Mouse (Mus musculus): ENCODE measurements around the gene F7. TPM values are rescaled to one million over a fixed set of nuclear protein-coding genes. Genes with fewer than 3 reads are reported as not detected.

F7 gene
- polyA plus RNA-seq (2012), result 0.04 TPM in 1 of 2 replicates, not detected in the other

DNA sequence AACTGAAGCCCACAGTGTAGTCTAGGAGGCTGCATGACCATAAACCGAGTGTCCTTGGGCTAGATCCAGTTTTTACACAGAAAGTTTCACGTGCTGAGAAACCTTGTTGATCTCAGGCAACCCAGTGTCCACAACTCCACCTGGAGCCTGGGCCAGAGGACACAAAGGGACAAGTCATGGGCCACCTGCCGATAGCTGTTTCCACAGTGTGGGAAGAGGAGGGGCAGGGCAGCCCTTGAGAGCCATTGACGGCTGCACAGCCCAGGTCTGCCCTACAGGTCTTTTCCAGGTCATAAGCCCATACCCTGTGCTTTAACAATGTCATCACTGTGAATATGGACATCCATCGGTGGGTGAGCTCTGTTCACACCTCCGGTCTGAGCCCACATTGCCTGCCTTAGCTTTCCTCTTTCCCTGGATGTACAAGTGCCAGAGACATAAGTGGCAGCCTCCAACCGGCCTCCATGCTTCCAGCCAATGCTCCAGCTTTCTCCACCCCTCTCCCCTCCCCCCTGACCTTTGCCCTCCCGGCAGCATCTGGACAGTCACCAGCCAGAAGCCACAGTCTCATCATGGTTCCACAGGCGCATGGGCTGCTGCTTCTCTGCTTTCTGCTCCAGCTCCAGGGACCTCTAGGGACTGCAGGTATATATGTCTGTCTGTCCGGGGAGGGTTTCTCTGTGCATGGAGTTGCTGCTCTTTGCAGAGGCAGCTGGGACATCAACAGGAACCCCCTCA lies at the start of gene F7:
F7 (plus strand) TSS at position 548 of the 738 bp plus-strand sequence.
- Histone ChIP-seq H3K4me1 (ENCODE audit: control insufficient read depth) (no peaks in the 10 kb centered on the region), H3K4me3 (replicated peaks) (no peak within 1 kb of the TSS), H3K27me3 (ENCODE audit: control insufficient read depth) (no peaks in the 10 kb centered on the region), H3K36me3 (ENCODE audit: control insufficient read depth) (no peaks in the 10 kb centered on the region), H3K9me3 (ENCODE audit: control insufficient read depth, low read length) (no peaks in the 10 kb centered on the region)
- TF ChIP-seq TAL1 (IDR thresholded peaks at IDR 0.05; ENCODE audit: low read length) (no peak), GATA1 (IDR thresholded peaks at IDR 0.05; ENCODE audit: low read length) (no peak)

DNA sequence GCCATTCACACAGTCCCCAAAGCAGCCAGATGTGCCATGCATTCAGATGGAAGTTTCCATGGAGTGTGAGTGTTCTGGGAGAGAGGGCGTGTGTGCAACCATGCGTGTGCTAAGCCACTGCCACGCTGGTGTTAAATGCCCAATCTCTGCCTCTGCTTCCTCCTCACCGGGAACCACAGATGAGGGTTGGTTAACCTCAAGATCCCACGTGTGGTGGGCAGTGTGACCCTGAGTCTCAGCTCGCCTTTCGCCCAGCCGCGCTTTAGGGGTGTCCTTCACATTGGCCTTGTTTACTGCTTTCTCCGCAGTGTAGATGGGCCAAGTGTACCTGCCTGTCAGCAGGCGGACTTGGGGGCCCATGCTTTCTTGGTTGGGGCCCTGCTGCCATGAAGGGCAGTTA lies 49.5 kb upstream of the F7 start:
- no peak for TF ChIP-seq TAL1 (IDR thresholded peaks at IDR 0.05; ENCODE audit: low read length)
- no peak for TF ChIP-seq GATA1 (IDR thresholded peaks at IDR 0.05; ENCODE audit: low read length)
- Histone ChIP-seq H3K4me3 (replicated peaks) (no peak overlapping the region), H3K9me3 (ENCODE audit: control insufficient read depth, low read length) (no peaks in the 10 kb centered on the region), H3K36me3 (ENCODE audit: control insufficient read depth) (no peaks in the 10 kb centered on the region), H3K27me3 (ENCODE audit: control insufficient read depth) (peaks cover 7% of the 10 kb centered on the region), H3K4me1 (ENCODE audit: control insufficient read depth) (no peaks in the 10 kb centered on the region)

DNA sequence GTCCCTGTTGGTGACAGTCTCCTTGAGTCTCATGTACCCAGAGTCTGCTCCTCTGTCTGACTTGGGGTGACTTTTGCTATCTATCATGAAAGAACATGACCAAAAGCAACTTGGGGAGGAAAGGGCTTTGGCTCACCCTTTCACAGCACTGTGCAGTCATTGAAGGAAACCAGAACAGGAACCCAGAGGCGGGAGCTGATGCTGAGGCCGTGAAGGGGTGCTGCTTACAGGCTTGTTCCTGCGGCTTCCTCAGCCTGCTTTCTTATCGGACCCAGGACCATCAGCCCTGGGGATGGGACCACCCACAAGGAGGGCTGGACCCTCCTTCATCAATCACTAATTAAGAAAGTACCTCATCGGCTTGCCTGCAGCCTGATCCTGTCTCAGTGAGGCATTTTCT lies 49.1 kb upstream of the F7 start:
- TF ChIP-seq GATA1 (IDR thresholded peaks at IDR 0.05; ENCODE audit: low read length) (no peak), TAL1 (IDR thresholded peaks at IDR 0.05; ENCODE audit: low read length) (no peak)
- H3K36me3 ChIP-seq (ENCODE audit: control insufficient read depth), result no peaks in the 10 kb centered on the region
- H3K4me3 ChIP-seq (replicated peaks), result no peak overlapping the region
- H3K9me3 ChIP-seq (ENCODE audit: control insufficient read depth, low read length), result no peaks in the 10 kb centered on the region
- H3K4me1 ChIP-seq (ENCODE audit: control insufficient read depth), result no peaks in the 10 kb centered on the region
- peaks cover 7% of the 10 kb centered on the region for H3K27me3 ChIP-seq (ENCODE audit: control insufficient read depth)

DNA sequence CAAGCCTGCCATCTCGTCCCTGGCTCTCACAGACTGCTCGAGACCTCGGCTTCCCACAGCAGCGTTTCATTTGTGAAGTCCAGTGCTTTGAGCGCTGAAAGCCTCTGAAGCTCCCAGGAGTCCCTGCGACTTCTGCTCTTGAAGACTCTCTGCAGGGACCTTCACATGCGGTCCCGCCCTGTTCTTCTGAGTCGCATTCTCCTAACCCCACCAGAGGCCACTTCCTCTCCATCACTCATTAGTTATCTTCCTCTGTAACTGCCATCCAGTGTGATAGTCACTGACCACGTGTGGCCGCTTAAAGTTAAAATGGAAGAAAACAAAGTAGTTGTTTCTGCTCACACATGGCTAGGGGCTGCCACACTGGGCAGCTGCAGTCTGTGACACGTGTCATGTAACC lies 48.5 kb upstream of the F7 start:
- Histone ChIP-seq H3K27me3 (ENCODE audit: control insufficient read depth) (peaks cover 7% of the 10 kb centered on the region), H3K4me1 (ENCODE audit: control insufficient read depth) (no peaks in the 10 kb centered on the region), H3K4me3 (replicated peaks) (no peak overlapping the region), H3K36me3 (ENCODE audit: control insufficient read depth) (no peaks in the 10 kb centered on the region), H3K9me3 (ENCODE audit: control insufficient read depth, low read length) (no peaks in the 10 kb centered on the region)
- TF ChIP-seq GATA1 (IDR thresholded peaks at IDR 0.05; ENCODE audit: low read length), result no peak
- no peak for TF ChIP-seq TAL1 (IDR thresholded peaks at IDR 0.05; ENCODE audit: low read length)

DNA sequence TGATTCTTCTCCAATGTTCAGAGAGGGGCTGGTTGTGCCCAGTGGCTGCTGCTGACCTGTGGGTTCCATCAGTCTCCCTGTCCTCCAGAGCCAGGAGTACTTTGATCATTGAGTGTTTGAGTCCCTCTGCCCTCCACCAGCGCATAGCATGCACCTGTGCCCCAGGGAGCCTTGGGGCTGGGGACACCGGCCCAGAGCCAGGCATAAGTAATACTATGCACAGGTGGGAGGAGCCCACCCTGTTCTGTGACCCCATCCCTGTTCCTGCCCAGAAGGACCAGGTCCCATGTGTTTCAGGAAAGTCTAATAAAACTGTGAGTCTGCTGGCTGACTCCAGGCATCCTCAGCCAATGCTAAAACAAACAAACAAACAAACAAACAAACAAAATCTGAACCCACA lies 47.5 kb upstream of the F7 start:
- H3K9me3 ChIP-seq (ENCODE audit: control insufficient read depth, low read length), result no peaks in the 10 kb centered on the region
- no peak overlapping the region for H3K4me3 ChIP-seq (replicated peaks)
- no peaks in the 10 kb centered on the region for H3K4me1 ChIP-seq (ENCODE audit: control insufficient read depth)
- TF ChIP-seq GATA1 (IDR thresholded peaks at IDR 0.05; ENCODE audit: low read length) (no peak), TAL1 (IDR thresholded peaks at IDR 0.05; ENCODE audit: low read length) (no peak)
- H3K27me3 ChIP-seq (ENCODE audit: control insufficient read depth), result peaks cover 7% of the 10 kb centered on the region
- H3K36me3 ChIP-seq (ENCODE audit: control insufficient read depth), result no peaks in the 10 kb centered on the region

DNA sequence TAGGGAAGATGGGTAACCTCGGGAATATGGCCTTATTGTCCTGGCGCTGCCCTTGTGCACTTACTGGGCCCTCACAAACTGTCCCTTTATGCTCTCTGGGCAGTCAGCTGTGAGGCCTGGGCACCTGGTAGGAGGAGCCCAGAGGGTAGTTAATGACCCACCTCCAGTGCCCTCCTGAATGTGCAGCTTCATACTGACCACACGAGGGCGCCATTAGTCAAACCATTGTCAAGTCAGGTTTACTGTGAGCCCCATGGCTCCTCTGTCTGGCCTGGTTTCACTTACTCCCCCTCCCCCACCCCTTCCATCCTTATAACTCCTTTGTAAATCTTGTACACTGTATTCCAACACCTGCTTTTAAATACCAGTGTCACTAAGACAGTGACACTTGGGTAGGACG lies 47.1 kb upstream of the F7 start:
- Histone ChIP-seq H3K9me3 (ENCODE audit: control insufficient read depth, low read length) (no peaks in the 10 kb centered on the region), H3K4me3 (replicated peaks) (no peak overlapping the region), H3K36me3 (ENCODE audit: control insufficient read depth) (no peaks in the 10 kb centered on the region), H3K4me1 (ENCODE audit: control insufficient read depth) (no peaks in the 10 kb centered on the region), H3K27me3 (ENCODE audit: control insufficient read depth) (peaks cover 7% of the 10 kb centered on the region)
- TF ChIP-seq GATA1 (IDR thresholded peaks at IDR 0.05; ENCODE audit: low read length), result no peak
- TF ChIP-seq TAL1 (IDR thresholded peaks at IDR 0.05; ENCODE audit: low read length), result no peak

DNA sequence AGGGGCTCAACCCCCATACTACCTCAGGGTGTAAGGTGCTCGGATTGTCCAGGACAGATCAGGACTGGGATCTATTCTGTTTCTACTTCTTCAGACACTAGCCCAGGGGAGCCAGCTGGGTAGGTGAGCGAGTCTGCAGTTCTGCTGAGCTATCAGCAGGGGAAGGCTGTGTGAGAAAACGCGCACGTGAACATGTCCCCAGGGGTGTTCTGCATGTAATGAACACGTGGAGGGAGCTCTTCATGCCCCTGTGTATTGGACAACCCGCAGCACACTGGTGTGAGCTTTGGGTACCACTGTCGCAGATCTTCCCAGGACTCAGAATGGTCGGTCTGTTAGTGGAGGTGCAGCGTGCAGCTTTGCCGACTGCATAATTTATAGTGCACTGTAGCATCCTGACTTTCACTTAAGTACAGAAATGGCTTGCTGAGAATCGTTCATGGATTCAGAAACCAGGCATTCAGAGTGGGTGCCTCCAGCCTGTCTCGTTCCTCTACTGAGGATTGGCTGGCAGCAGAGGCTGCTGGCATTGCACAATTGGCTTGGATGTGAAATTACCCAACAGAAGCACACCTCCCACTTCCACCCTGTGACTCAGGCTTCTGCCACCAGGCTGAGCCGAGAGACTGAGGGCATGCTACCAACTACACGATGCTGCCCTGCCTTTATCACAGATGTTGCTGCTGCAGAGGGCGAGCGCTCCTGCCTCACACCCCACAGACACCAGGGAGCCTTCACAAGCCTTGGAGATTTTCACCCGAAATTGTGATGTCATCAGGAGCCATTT lies 42.0 kb upstream of the F7 start:
- Histone ChIP-seq H3K27me3 (ENCODE audit: control insufficient read depth) (no peaks in the 10 kb centered on the region), H3K4me1 (ENCODE audit: control insufficient read depth) (no peaks in the 10 kb centered on the region), H3K9me3 (ENCODE audit: control insufficient read depth, low read length) (no peaks in the 10 kb centered on the region), H3K4me3 (replicated peaks) (no peak overlapping the region), H3K36me3 (ENCODE audit: control insufficient read depth) (no peaks in the 10 kb centered on the region)
- TF ChIP-seq TAL1 (IDR thresholded peaks at IDR 0.05; ENCODE audit: low read length), result no peak
- TF ChIP-seq GATA1 (IDR thresholded peaks at IDR 0.05; ENCODE audit: low read length), result no peak

DNA sequence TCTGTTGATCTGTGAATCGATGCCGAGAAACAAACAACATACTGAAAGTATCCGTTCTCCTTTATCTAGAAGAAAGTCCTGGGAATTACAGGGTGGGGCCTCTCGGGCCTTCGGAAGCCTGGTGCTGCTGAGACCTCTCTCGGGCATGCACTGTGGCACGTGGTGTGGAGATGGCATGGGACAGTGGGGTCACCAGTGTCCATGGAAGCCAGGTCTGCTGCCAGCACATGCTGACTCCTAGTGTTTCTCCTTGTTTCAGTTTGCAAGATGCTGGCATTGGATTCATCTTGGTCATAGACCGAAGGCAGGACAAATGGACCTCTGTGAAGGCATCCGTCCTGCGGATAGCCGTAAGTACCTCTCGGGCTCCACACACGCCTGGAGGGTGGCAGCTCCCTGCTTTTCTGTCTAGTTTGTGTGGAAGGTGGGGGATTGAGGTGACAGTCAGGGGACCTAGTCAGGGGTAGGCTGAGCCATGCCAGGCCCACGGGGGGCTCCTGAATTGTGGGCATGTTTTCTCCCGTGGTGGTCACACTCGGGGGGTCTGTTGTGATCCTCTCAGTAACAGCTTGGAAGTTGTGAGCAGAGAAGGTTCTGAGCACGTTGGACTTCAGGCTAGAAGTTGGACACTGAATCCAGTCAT lies 41.1 kb upstream of the F7 start:
- H3K36me3 ChIP-seq (ENCODE audit: control insufficient read depth), result no peaks in the 10 kb centered on the region

DNA sequence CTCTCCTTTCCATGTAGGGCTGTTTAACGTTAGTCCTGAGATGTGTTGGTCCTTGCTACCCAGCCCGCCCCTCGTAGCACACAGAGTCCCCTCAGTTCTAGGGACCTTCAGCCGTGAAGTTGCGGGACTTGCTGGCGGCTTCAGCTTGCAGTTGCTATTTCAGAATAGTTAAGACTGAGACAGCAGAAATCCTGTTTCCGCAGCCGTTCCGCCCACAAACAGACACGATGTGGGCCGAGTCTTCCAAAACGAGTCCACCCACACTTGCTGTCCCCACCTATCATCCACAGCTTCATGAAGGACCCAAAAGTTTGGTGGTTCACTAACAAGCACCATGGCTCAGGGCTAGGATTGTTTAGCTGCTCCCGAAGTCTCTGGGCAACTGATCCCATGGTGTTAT lies 40.6 kb upstream of the F7 start:
- TF ChIP-seq TAL1 (IDR thresholded peaks at IDR 0.05; ENCODE audit: low read length) (no peak), GATA1 (IDR thresholded peaks at IDR 0.05; ENCODE audit: low read length) (no peak)
- Histone ChIP-seq H3K9me3 (ENCODE audit: control insufficient read depth, low read length) (no peaks in the 10 kb centered on the region), H3K4me3 (replicated peaks) (no peak overlapping the region), H3K36me3 (ENCODE audit: control insufficient read depth) (no peaks in the 10 kb centered on the region), H3K4me1 (ENCODE audit: control insufficient read depth) (no peaks in the 10 kb centered on the region), H3K27me3 (ENCODE audit: control insufficient read depth) (no peaks in the 10 kb centered on the region)

More for the DNA sequence above, 41.1 kb upstream of the F7 start:
- H3K4me3 ChIP-seq (replicated peaks), result no peak overlapping the region
- H3K9me3 ChIP-seq (ENCODE audit: control insufficient read depth, low read length), result no peaks in the 10 kb centered on the region
- H3K4me1 ChIP-seq (ENCODE audit: control insufficient read depth), result no peaks in the 10 kb centered on the region
- TF ChIP-seq GATA1 (IDR thresholded peaks at IDR 0.05; ENCODE audit: low read length) (no peak), TAL1 (IDR thresholded peaks at IDR 0.05; ENCODE audit: low read length) (no peak)
- no peaks in the 10 kb centered on the region for H3K27me3 ChIP-seq (ENCODE audit: control insufficient read depth)

Data from erythroblast, embryonic 14.5 days (primary cell).